Mouse (Mus musculus) adrenal gland, adult 2 months (tissue): ENCODE measurements around the gene Mrpl19. TPM values are rescaled to one million over a fixed set of nuclear protein-coding genes. Genes with fewer than 3 reads are reported as not detected.

Experiments
- DNase-seq: peaks from one replicate; pipeline ENCODE4 v3.0.0; 2021
- polyA plus RNA-seq: library from polyadenylated mRNA; depleted of rRNA; stranded (reverse); fragments of >200 nt; gene quantifications from 2 replicates; pipeline ENCODE4 v1.2.3, GENCODE M21; 2012; rRNA removed
- total RNA-seq, 2 experiments: library from RNA; stranded (reverse); gene quantifications; 2 replicates each; pipeline ENCODE4 v1.2.3; 2021

The Mrpl19 gene
- total and polyA plus RNA-seq, 3 experiments = 5.8 to 42.8 (median 31.2) TPM

DNA sequence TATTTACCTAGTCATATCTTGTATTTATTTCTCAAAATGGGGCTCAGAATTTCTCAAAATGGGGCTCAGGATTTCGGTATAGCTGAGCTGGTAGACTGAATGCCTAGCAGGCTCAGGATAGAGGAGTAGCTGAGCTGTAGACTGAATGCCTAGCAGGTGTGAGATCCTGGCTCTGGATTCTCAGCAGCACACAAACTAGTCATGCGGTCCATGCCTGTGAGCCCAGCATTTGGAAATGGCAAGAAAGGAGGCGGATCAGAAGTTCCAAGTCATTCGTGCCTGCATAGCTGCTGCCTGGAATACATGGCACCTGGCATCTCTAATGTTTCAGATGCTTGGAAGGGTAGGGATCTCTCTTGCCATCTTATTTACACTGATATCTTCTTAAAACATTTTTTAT is 36.4 kb downstream of the Mrpl19 start:
- no peak for DNase-seq

DNA sequence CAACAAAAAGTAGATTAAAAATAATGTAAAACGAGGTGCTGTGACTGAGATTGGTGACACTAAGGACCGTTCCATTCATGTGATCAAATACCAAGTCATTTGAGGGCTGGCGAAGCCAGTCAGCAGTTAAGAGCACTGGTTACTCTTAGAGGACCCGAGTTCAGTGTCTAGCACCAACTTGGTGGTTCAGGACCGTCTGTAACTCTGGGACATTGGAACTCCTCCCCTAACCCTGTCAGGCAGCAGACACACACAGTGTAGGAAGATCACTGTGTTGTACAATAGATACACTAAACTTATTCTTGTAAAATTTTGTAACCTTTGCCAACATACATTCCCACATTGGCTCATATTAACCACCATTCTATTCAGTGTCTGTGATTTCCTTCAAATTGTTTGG is 41.5 kb downstream of the Mrpl19 start:
- DNase-seq = peak; percentile 7

DNA sequence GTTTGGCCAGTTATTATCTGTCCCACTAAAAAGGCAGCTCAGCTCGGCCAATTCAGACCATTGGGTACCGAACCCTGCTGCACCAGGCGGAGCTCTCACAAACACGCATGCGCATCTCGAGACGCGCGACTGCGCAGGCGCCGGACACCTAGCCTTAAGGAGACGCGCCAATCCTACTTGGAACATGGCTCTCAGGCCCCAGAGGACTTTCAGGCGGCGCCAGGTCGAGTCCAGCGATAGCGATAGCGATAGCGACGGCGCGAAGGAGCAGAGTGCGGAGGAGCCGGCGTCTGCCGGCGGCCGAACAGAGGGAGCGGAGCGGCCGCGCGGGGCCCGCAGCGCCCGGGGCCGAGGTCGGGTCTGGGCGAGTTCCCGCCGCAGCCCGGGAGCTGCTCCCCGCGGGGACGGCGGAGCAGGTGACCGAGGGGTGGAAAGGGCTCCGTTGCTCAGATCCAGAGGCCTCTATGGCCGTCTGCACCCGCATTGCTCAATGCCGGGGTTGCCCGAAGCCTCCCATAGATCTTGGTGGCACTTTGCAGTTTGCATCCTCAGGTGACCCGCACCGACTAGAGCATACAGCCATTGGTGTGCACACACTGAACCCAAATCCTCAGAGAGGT is 42.1 kb downstream of the Mrpl19 start, which contains the start of gene Gcfc2:
Gene Gcfc2 (plus strand): TSS at position 147 of the 620 bp plus-strand sequence.
- peak; percentile 96 for DNase-seq

DNA sequence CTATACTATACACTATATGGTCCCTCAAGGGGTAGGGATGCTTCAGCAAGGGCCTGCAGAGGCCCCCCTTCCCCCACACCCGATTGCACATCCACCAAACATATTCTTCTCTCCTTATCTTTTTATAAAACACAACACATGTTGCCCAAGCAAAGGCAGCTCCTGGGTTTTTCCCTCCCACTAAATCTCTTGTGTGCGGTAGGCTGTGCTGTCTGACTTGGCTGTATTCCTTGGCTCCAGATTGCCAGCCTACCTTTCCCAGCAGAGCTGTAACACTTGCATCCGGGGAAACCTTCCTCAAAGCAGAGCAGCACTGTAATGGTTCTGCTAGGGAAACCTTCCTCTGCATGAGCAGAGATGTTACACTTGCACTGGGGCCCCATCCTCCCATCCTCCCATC is 53.6 kb downstream of the Mrpl19 start:
- no peak for DNase-seq

DNA sequence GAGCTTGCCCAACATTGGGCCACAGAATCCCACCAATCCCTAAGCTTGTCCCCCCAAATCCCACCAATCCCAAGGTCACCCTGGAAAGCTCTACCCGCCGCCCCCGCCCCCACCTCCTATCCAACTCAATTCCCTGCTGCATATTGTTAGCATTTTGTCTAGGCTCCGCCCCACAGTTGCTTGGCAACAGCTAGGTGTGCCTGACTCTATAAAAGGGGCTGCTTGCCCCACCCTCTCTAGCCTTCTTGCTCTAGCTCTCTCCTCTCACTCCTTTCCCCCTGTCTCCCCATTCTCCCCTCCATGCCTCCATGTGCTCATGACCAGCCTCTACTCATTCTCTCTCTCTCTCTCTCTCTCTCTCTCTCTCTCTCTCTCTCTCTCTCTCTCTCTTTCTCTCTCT is 54.0 kb downstream of the Mrpl19 start:
- DNase-seq = no peak

DNA sequence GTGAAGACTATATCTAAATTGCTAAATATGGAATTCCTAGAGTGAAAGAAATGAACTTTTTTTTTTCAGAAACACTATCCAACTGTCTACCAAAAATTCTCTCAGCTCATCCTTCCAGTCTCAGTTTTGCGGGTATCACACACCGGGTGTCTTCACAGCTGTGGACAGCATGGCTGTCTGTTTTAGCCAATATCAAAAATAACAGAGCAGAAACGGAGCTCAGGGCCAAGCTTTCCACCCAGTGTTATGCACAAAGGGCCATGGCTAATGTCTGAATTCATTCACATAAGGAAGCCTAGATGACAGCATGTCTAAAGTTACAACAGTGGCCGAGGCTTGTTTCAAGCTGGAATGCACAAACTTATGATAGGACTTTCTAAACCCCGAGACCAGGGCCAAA is 54.5 kb downstream of the Mrpl19 start:
- DNase-seq = no peak

DNA sequence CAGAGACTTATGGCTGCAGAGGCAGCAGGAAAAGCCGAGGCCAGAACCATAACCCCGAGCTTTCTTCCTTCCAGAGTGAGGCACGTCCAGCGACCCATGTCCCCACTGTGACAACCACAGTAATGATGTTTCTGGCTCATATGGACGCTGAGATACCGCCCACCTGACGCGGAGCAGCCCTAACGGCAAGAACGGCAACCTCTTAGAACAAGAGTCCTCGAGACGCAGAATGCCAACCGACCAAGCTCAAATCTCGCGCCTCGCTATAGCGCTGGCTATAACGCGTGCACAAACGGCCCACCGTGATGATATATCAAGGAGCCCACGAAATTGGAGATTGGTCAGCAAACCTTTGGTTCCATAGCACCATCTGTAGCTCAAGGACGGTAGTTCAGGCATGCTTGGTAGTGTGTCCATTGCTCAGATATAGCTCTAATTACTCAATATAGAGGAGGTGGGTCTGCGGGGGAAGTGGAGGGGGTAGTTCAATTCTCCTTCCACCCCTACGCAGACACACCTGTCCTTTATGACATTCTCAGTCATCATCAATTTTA is 55.4 kb downstream of the Mrpl19 start:
- DNase-seq = no peak

Other genes with a start within 250 kb of the Mrpl19 start
- 1 to 10 TPM; 6.7 to 8.0 TPM for gene Gcfc2, start 42.3 kb downstream of the Mrpl19 start, total RNA-seq
- 1.8 and 1.9 TPM in 2 replicates for gene Gcfc2, start 42.3 kb downstream of the Mrpl19 start, polyA plus RNA-seq
- gene Eva1a, start 75.1 kb upstream of the Mrpl19 start, total RNA-seq = 1 to 10 TPM; 2.2 to 3.4 TPM
- 1.1 TPM in 2 replicates for gene Eva1a, start 75.1 kb upstream of the Mrpl19 start, polyA plus RNA-seq